Mouse (Mus musculus): ENCODE data around the gene Nop14. TPM values are rescaled to one million over a fixed set of nuclear protein-coding genes. Genes with fewer than 3 reads are reported as not detected.
"Not testable (repeated sequence)": the region's sequence is repeated elsewhere in the genome, so short reads cannot be mapped to it uniquely, and the experiment has no call there.

The Nop14 gene
- total RNA-seq, 2 experiments from 2014 or later: 11.0 to 13.6 TPM

- DNase-seq: no peak
Measured at GRCm38 (mm10) chr5:34632996-34633395, 27.0 kb downstream of the Nop14 start.

GRCm38 (mm10) chr5:34609966-34610365 lies 50.0 kb downstream of the Nop14 start:
- DNase-seq: no peak

GRCm38 (mm10) chr5:34608226-34608625 lies 51.7 kb downstream of the Nop14 start:
- no peak for DNase-seq

GRCm38 (mm10) chr5:34607100-34607880 lies 52.7 kb downstream of the Nop14 start:
- no peak for DNase-seq

- DNase-seq: no peak
Measured at GRCm38 (mm10) chr5:34604576-34604975, 55.4 kb downstream of the Nop14 start.

- no peak for DNase-seq
Measured at GRCm38 (mm10) chr5:34593202-34593727, 66.7 kb downstream of the Nop14 start.

- no peak for DNase-seq
Measured at GRCm38 (mm10) chr5:34592666-34593065, 67.3 kb downstream of the Nop14 start.

GRCm38 (mm10) chr5:34592224-34592623 lies 67.7 kb downstream of the Nop14 start:
- not testable (repeated sequence) for DNase-seq

GRCm38 (mm10) chr5:34591388-34592004 lies 68.5 kb downstream of the Nop14 start:
- no peak for DNase-seq

GRCm38 (mm10) chr5:34590702-34591101 lies 69.2 kb downstream of the Nop14 start:
- no peak for DNase-seq

- no peak for DNase-seq
Measured at GRCm38 (mm10) chr5:34590059-34590458, 69.9 kb downstream of the Nop14 start.

Other genes with a start within 250 kb of the Nop14 start
- 1 to 10 TPM; 2.1 to 2.3 TPM for gene Tnip2, start 146.2 kb downstream of the Nop14 start, total RNA-seq (2021)
- gene Sh3bp2, start 134.3 kb downstream of the Nop14 start, total RNA-seq (2021): 1 to 10 TPM; 1.1 to 1.2 TPM
- gene Add1, start 86.5 kb downstream of the Nop14 start, total RNA-seq (2021): 10 to 100 TPM; 61.8 to 68.6 TPM
- gene Mfsd10, start 22.9 kb downstream of the Nop14 start, total RNA-seq (2021): 1 to 10 TPM; 4.6 to 7.0 TPM
- 1 to 10 TPM; 1.2 to 1.7 TPM for gene Grk4, start 231 bp upstream of the Nop14 start, total RNA-seq (2021)
- 1 to 10 TPM; 7.7 to 7.9 TPM for gene Htt, start 101.6 kb upstream of the Nop14 start, total RNA-seq (2021)
- under 1 TPM; 0.13 to 0.36 TPM for gene Msantd1, start 247.9 kb upstream of the Nop14 start, total RNA-seq (2021)